Mouse (Mus musculus) neural tube, postnatal 0 days (tissue): ENCODE measurements around the gene Nphp3. TPM values are rescaled to one million over a fixed set of nuclear protein-coding genes. Genes with fewer than 3 reads are reported as not detected.

Experiments
- polyA plus RNA-seq: library from polyadenylated mRNA; unstranded; fragments of >200 nt; fragmentation: Nextera tagmentation; extraction: Ambion mirVana; gene quantifications from 2 replicates; pipeline ENCODE4 v1.2.1, GENCODE M21; 2015

Nphp3 gene
- 3.3 and 5.2 TPM in 2 replicates for polyA plus RNA-seq

GRCm38 (mm10) chr9:104001921-104002859, at the start of gene Nphp3:
Gene Nphp3 (plus strand): TSS chr9:104002544.

DNA sequence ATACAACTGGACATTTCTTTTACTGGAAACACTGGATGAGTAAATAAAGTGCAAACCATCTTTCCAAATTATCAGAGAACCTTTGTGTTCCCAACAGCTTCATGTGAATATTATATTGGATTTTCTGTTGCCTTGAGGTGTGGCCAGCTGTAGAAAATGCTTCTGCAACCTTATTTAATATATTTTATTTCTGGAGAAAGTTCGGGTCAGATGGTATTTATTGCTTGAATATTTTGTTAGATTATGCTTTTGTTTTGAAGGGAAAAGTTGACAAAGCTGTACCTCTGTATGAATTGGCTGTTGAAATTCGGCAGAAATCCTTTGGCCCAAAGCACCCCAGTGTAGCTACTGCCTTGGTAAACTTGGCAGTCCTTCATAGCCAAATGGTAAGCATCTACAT, 38.0 kb downstream of the Nphp3 start, which contains the start of gene Gm28305:
Gm28305 (plus strand) TSS at position 301 of the 400 bp plus-strand sequence.

DNA sequence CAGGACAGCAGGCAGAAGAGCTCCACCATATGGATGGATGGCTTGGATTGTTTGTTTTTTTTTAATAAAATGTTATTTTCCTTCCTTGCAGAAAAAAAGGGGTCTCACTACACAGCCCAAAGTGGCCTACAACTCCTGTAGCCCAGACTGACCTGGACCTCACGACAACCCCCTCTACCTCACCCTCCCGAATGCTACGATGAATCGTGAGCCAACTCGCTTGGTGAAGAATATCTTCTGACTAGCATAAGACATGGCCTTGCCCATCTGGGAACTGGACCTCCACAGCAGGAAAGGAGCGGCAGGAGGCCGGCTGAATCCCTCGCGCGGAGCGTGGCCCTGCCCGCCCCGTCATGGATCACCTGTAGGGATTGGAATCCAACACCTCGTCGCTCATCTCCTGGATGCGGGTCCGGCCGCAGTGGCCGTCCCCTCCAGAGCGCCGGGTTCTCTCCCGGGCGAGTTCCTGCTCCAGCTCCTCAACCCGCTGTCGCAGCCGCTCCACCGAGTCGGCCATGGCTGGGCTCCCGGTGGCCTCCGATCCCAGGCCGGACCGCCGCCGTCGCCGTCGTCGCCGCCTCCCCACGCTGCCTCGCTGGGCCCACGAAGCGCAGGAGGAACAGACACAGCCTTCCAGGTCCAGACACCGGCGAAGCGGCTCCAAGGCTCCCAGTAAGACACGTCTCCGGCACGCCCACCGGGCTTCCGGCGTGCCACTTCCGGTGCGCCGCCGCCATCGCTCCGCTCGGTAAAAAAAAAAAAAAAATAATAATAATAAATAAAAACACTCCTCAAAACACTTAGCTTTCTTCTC, 60.3 kb downstream of the Nphp3 start, which contains the start of gene Uba5:
Uba5 (minus strand) TSS at position 705 of the 814 bp plus-strand sequence.

GRCm38 (mm10) chr9:104063244-104063961, 61.1 kb downstream of the Nphp3 start, which contains the start of gene Acad11:
Gene Acad11 (plus strand): TSS chr9:104063377.

Other genes starting within 250 kb of the Nphp3 start
- 20.9 and 24.3 TPM in 2 replicates for gene Tmem108, start 240.7 kb upstream of the Nphp3 start, polyA plus RNA-seq
- gene Gm28305, start 38.1 kb downstream of the Nphp3 start, polyA plus RNA-seq = not detected in 2 replicates
- 62.8 and 65.4 TPM in 2 replicates for gene Uba5, start 60.6 kb downstream of the Nphp3 start, polyA plus RNA-seq
- gene Acad11, start 60.8 kb downstream of the Nphp3 start, polyA plus RNA-seq = 7.6 and 8.8 TPM in 2 replicates
- 2.9 and 4.5 TPM in 2 replicates for gene Ackr4, start 124.4 kb downstream of the Nphp3 start, polyA plus RNA-seq